Mouse (Mus musculus): ENCODE results near the gene Gm6482.
"Not testable (repeated sequence)": the region's sequence is repeated elsewhere in the genome, so short reads cannot be mapped to it uniquely, and the experiment has no call there.

DNA sequence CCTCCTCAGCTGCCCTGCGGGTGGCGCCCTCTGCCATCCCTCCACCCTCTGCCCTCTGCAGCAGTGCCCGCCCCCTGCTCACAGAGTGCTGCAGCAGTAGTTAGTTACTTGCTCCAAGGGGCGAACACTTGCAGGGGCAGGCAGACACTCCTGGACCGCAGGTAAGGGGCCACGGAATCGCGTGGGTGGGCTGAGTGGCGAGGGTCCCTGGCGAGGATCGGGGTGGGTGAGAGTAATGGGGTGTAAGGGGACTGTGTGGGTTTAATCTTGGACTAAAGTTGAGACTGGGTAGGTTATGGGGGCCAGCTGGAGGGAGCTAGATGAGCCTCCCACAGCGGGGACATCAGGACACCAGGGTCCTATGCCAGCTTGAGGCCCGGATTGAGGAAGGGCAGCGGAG, 16.6 kb upstream of the Gm6482 start:
- not testable (repeated sequence) for TF ChIP-seq CTCF, EP300 (IDR thresholded peaks at IDR 0.05; ENCODE audit: low read depth)

All from heart, postnatal 0 days (tissue).